In the genomic region with DNA sequence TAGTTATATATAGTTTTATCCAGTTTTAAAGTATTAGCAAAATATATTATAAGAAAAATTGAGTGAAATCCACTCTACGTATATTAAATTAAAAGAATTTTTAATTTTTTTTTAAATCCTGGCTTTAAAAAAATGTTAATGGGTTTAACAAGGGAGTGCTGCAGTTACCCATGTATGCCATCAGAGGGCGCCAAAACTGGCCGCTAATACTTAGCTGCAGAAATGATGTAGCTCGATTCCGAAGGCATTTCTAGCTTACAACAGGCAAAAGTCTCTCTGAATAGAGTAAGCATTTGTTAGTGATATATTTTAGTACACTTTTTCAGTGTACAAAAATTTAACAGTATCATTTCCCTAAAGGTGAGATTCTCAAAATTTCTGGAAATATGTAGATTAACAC, we compare ENCODE assay signal across 8 mouse cellular contexts.
DNase-seq lines count a peak whose midpoint lies in the region; ATAC-seq and TF ChIP-seq lines count a peak whose summit lies in the region.

No protein-coding gene starts in this region.

- CTCF ChIA-PET in Patski (lab: Charles Lee) = interaction anchor here (0.8 to 1.0 kb wide), 2 partner anchors 14 to 274 kb away, joined by 3 read pairs; no protein-coding TSS in a partner anchor

- no peak overlapping the region for H3K4me3 ChIP-seq in forebrain, embryonic 14.5 days (ENCODE audit: low read depth, low read length)
- H3K4me3 ChIP-seq in forebrain, embryonic 11.5 days (ENCODE audit: low read depth, low read length) = no peak overlapping the region
- H3K4me3 ChIP-seq in liver, postnatal 0 days (ENCODE audit: low read depth, low read length) = no peak overlapping the region
- no peak overlapping the region for H3K4me3 ChIP-seq in liver, embryonic 11.5 days (ENCODE audit: low read depth, low read length)
- no peak overlapping the region for H3K4me3 ChIP-seq in forebrain, embryonic 13.5 days

- H3K4me2 ChIP-seq in forebrain, embryonic 14.5 days (ENCODE audit: low read length) = no peak overlapping the region
- no peak overlapping the region for H3K4me2 ChIP-seq in forebrain, embryonic 11.5 days (ENCODE audit: low read depth, low read length, severe bottlenecking)
- H3K4me2 ChIP-seq in liver, postnatal 0 days (ENCODE audit: low read depth, low read length) = no peak overlapping the region
- H3K4me2 ChIP-seq in liver, embryonic 11.5 days = no peak overlapping the region
- no peak overlapping the region for H3K4me2 ChIP-seq in forebrain, embryonic 13.5 days

- H3K9me3 ChIP-seq in forebrain, embryonic 14.5 days (replicated peaks; ENCODE audit: control insufficient read depth, low read length) = no peaks in the 10 kb centered on the region
- H3K9me3 ChIP-seq in forebrain, embryonic 11.5 days (ENCODE audit: control insufficient read depth, low read length) = no peaks in the 10 kb centered on the region
- H3K9me3 ChIP-seq in liver, postnatal 0 days (ENCODE audit: low read length) = no peaks in the 10 kb centered on the region
- no peaks in the 10 kb centered on the region for H3K9me3 ChIP-seq in liver, embryonic 11.5 days (ENCODE audit: control insufficient read depth, low read length)
- H3K9me3 ChIP-seq in forebrain, embryonic 13.5 days (replicated peaks) = no peaks in the 10 kb centered on the region

- H3K27ac ChIP-seq in forebrain, embryonic 14.5 days (ENCODE audit: low read depth, low read length) = no peak overlapping the region
- no peak overlapping the region for H3K27ac ChIP-seq in forebrain, embryonic 11.5 days (ENCODE audit: low read depth, low read length)
- no peak overlapping the region for H3K27ac ChIP-seq in liver, postnatal 0 days (ENCODE audit: low read depth)
- H3K27ac ChIP-seq in liver, embryonic 11.5 days (ENCODE audit: low read depth, low read length) = no peak overlapping the region
- no peak overlapping the region for H3K27ac ChIP-seq in forebrain, embryonic 13.5 days

- 13% methylated on average over 5 of the region's 5 CpGs for WGBS in forebrain, embryonic 14.5 days
- WGBS in forebrain, embryonic 11.5 days = 14% methylated on average over 5 of the region's 5 CpGs
- 13% methylated on average over 5 of the region's 5 CpGs for WGBS in liver, postnatal 0 days (ENCODE audit: insufficient replicate concordance)
- WGBS in liver, embryonic 11.5 days = 16% methylated on average over 5 of the region's 5 CpGs
- 14% methylated on average over 5 of the region's 5 CpGs for WGBS in forebrain, embryonic 13.5 days

- in situ Hi-C loops in Patski (cut with MboI; ENCODE audit: low pct_unique_long_range_greater_than_20kb) = no loop called here

- peak; percentile 66 for DNase-seq in forebrain, embryonic 14.5 days (ENCODE audit: low spot score)
- no peak for DNase-seq in forebrain, embryonic 11.5 days (ENCODE audit: low spot score)
- no peak for DNase-seq in liver, postnatal 0 days
- DNase-seq in liver, embryonic 11.5 days (ENCODE audit: low spot score) = no peak
- DNase-seq in Patski (ENCODE audit: low read depth, low spot score) = no peak
- peak; percentile 28 for DNase-seq in induced T-regulatory cell, adult 2 months (ENCODE audit: low read depth)
- DNase-seq in yolk sac, embryonic 10.5 days (ENCODE audit: low spot score) = no peak

- no peaks in the 10 kb centered on the region for H3K4me1 ChIP-seq in forebrain, embryonic 14.5 days (ENCODE audit: control insufficient read depth, insufficient read depth, low read length)
- no peaks in the 10 kb centered on the region for H3K4me1 ChIP-seq in forebrain, embryonic 11.5 days (replicated peaks; ENCODE audit: control insufficient read depth, insufficient read depth, low read length)
- H3K4me1 ChIP-seq in liver, postnatal 0 days (ENCODE audit: insufficient read depth) = no peaks in the 10 kb centered on the region
- H3K4me1 ChIP-seq in liver, embryonic 11.5 days (replicated peaks; ENCODE audit: control insufficient read depth, insufficient read depth, low read length) = no peaks in the 10 kb centered on the region
- no peaks in the 10 kb centered on the region for H3K4me1 ChIP-seq in forebrain, embryonic 13.5 days

- H3K9ac ChIP-seq in forebrain, embryonic 14.5 days (ENCODE audit: low read length) = no peak overlapping the region
- H3K9ac ChIP-seq in forebrain, embryonic 11.5 days (ENCODE audit: low read length) = no peak overlapping the region
- no peak overlapping the region for H3K9ac ChIP-seq in liver, postnatal 0 days (replicated peaks)
- no peak overlapping the region for H3K9ac ChIP-seq in liver, embryonic 11.5 days (ENCODE audit: low read depth, low read length)
- no peak overlapping the region for H3K9ac ChIP-seq in forebrain, embryonic 13.5 days

- no peak for TF ChIP-seq EP300 in liver, postnatal 0 days (IDR thresholded peaks at IDR 0.05; ENCODE audit: low read depth)

- ATAC-seq in forebrain, embryonic 14.5 days = no peak
- ATAC-seq in forebrain, embryonic 11.5 days (replicated peaks; ENCODE audit: low FRiP score) = no peak
- ATAC-seq in liver, postnatal 0 days = no peak
- no peak for ATAC-seq in liver, embryonic 11.5 days (replicated peaks; ENCODE audit: low FRiP score)
- ATAC-seq in Patski = no peak
- ATAC-seq in forebrain, embryonic 13.5 days = no peak

- no peaks in the 10 kb centered on the region for H3K27me3 ChIP-seq in forebrain, embryonic 14.5 days (replicated peaks; ENCODE audit: control insufficient read depth, insufficient read depth, low read length)
- no peaks in the 10 kb centered on the region for H3K27me3 ChIP-seq in forebrain, embryonic 11.5 days (ENCODE audit: control insufficient read depth, insufficient read depth, low read length)
- H3K27me3 ChIP-seq in liver, postnatal 0 days (ENCODE audit: insufficient read depth, low read length) = no peaks in the 10 kb centered on the region
- H3K27me3 ChIP-seq in liver, embryonic 11.5 days (replicated peaks; ENCODE audit: control insufficient read depth, insufficient read depth, low read length) = no peaks in the 10 kb centered on the region
- H3K27me3 ChIP-seq in Patski = no peaks in the 10 kb centered on the region
- H3K27me3 ChIP-seq in forebrain, embryonic 13.5 days = no peaks in the 10 kb centered on the region

- POLR2A ChIA-PET in Patski (lab: Charles Lee) = no interaction called here

- H3K36me3 ChIP-seq in forebrain, embryonic 14.5 days (ENCODE audit: control insufficient read depth, insufficient read depth, low read length) = no peaks in the 10 kb centered on the region
- no peaks in the 10 kb centered on the region for H3K36me3 ChIP-seq in forebrain, embryonic 11.5 days (ENCODE audit: control insufficient read depth, insufficient read depth, low read length)
- H3K36me3 ChIP-seq in liver, postnatal 0 days (replicated peaks; ENCODE audit: insufficient read depth, low read length) = no peaks in the 10 kb centered on the region
- H3K36me3 ChIP-seq in liver, embryonic 11.5 days (ENCODE audit: control insufficient read depth, insufficient read depth, low read length) = no peaks in the 10 kb centered on the region
- H3K36me3 ChIP-seq in forebrain, embryonic 13.5 days (ENCODE audit: poor library complexity, severe bottlenecking) = no peaks in the 10 kb centered on the region

- peak; percentile 66 for TF ChIP-seq CTCF in liver, postnatal 0 days (IDR thresholded peaks at IDR 0.05; ENCODE audit: low read depth)
- peak; percentile 64 for TF ChIP-seq CTCF in Patski (IDR thresholded peaks at IDR 0.05)

Comparison
In these comparisons a context has a peak if more than half of its experiments do, and no peak if none do; other contexts are left out.
1. DNase-seq: peak in forebrain, embryonic 14.5 days (single experiment) and induced T-regulatory cell, adult 2 months (single experiment); none in forebrain, embryonic 11.5 days (single experiment), liver, postnatal 0 days (single experiment), liver, embryonic 11.5 days (single experiment), Patski (single experiment) and yolk sac, embryonic 10.5 days (single experiment).